Mouse (Mus musculus) erythroblast, embryonic 14.5 days (primary cell): ENCODE data around the gene D17Wsu92e. TPM values are rescaled to one million over a fixed set of nuclear protein-coding genes. Genes with fewer than 3 reads are reported as not detected.
A peak's percentile ranks its signal among the peaks of the same experiment; 100 is the strongest.

Experiments
- H3K27me3 ChIP-seq: 2 replicates; pipeline ENCODE4 v1.6.1; 2012; ENCODE audit warnings: inconsistent platforms; ENCODE audit not compliant: control insufficient read depth
- H3K36me3 ChIP-seq: 2 replicates; pipeline ENCODE4 v1.6.1; 2012; ENCODE audit warnings: mild to moderate bottlenecking, inconsistent platforms; ENCODE audit not compliant: control insufficient read depth
- H3K4me1 ChIP-seq: 2 replicates; pipeline ENCODE4 v1.6.1; 2012; ENCODE audit warnings: inconsistent platforms; ENCODE audit not compliant: control insufficient read depth
- H3K4me3 ChIP-seq: replicated peaks from 2 replicates; pipeline ENCODE3; 2012; ENCODE audit warnings: moderate library complexity, mild to moderate bottlenecking, inconsistent platforms
- H3K9me3 ChIP-seq: 2 replicates; pipeline ENCODE4 v1.6.1; 2012; ENCODE audit warnings: low read length, inconsistent platforms, mixed read lengths; ENCODE audit not compliant: control insufficient read depth
- GATA1 ChIP-seq: IDR thresholded peaks from 2 replicates; pipeline ENCODE4 v1.6.1; 2012; ENCODE audit warnings: low read length, inconsistent platforms, mixed read lengths
- TAL1 ChIP-seq: IDR thresholded peaks from 3 replicates; pipeline ENCODE4 v1.6.1; 2012; ENCODE audit warnings: low read length, inconsistent platforms, mixed read lengths
- polyA plus RNA-seq: library from polyadenylated mRNA; stranded (reverse); fragments of >175 nt; gene quantifications from 2 replicates; pipeline ENCODE4 v1.2.3, GENCODE M21; 2012

The D17Wsu92e gene
- 10.7 and 13.7 TPM in 2 replicates for polyA plus RNA-seq

- Histone ChIP-seq H3K4me1 (peaks cover 67% of the 10 kb centered on the region), H3K9me3 (no peaks in the 10 kb centered on the region), H3K36me3 (peaks cover 9% of the 10 kb centered on the region), H3K27me3 (no peaks in the 10 kb centered on the region), H3K4me3 (peak within 1 kb of the TSS; percentile 100)
- no peak for TF ChIP-seq GATA1
- TF ChIP-seq TAL1: no peak
Observed at GRCm38 (mm10) chr17:27820568-27821406, at the start of gene D17Wsu92e. Gene D17Wsu92e, minus strand, starts transcription at chr17:27820648.

- Histone ChIP-seq H3K36me3 (peaks cover 7% of the 10 kb centered on the region), H3K4me1 (peaks cover 13% of the 10 kb centered on the region), H3K27me3 (no peaks in the 10 kb centered on the region), H3K4me3 (no peak overlapping the region), H3K9me3 (no peaks in the 10 kb centered on the region)
- TF ChIP-seq GATA1 (no peak), TAL1 (no peak)
Observed at GRCm38 (mm10) chr17:27866737-27867136, 46.3 kb upstream of the D17Wsu92e start.

GRCm38 (mm10) chr17:27865461-27865860, 45.0 kb upstream of the D17Wsu92e start:
- no peak overlapping the region for H3K4me3 ChIP-seq
- no peaks in the 10 kb centered on the region for H3K9me3 ChIP-seq
- no peak for TF ChIP-seq GATA1
- no peaks in the 10 kb centered on the region for H3K27me3 ChIP-seq
- H3K36me3 ChIP-seq: peaks cover 6% of the 10 kb centered on the region
- peaks cover 20% of the 10 kb centered on the region for H3K4me1 ChIP-seq

GRCm38 (mm10) chr17:27859131-27859530, 38.7 kb upstream of the D17Wsu92e start:
- Histone ChIP-seq H3K4me1 (peaks cover 55% of the 10 kb centered on the region), H3K36me3 (peaks cover 14% of the 10 kb centered on the region), H3K27me3 (no peaks in the 10 kb centered on the region), H3K9me3 (no peaks in the 10 kb centered on the region), H3K4me3 (peak overlapping the region; percentile 28)
- TF ChIP-seq TAL1 (peak; percentile 27; the same call in 1 of the 3 replicates), GATA1 (no peak)

- Histone ChIP-seq H3K4me3 (peak overlapping the region; percentile 77), H3K9me3 (no peaks in the 10 kb centered on the region), H3K36me3 (peaks cover 21% of the 10 kb centered on the region), H3K27me3 (no peaks in the 10 kb centered on the region), H3K4me1 (peaks cover 53% of the 10 kb centered on the region)
- TF ChIP-seq TAL1: no peak
- no peak for TF ChIP-seq GATA1
Observed at GRCm38 (mm10) chr17:27857649-27858475, 37.4 kb upstream of the D17Wsu92e start.

- peaks cover 53% of the 10 kb centered on the region for H3K4me1 ChIP-seq
- no peaks in the 10 kb centered on the region for H3K27me3 ChIP-seq
- peaks cover 29% of the 10 kb centered on the region for H3K36me3 ChIP-seq
- peak overlapping the region; percentile 77 for H3K4me3 ChIP-seq
- TF ChIP-seq GATA1: no peak
- TF ChIP-seq TAL1: no peak
- no peaks in the 10 kb centered on the region for H3K9me3 ChIP-seq
Observed at GRCm38 (mm10) chr17:27856798-27857648, 36.6 kb upstream of the D17Wsu92e start.

- H3K4me1 ChIP-seq: peaks cover 50% of the 10 kb centered on the region
- H3K36me3 ChIP-seq: peaks cover 31% of the 10 kb centered on the region
- TF ChIP-seq TAL1 (no peak), GATA1 (no peak)
- no peaks in the 10 kb centered on the region for H3K9me3 ChIP-seq
- no peaks in the 10 kb centered on the region for H3K27me3 ChIP-seq
- peak within 1 kb of the TSS; percentile 77 for H3K4me3 ChIP-seq
Observed at GRCm38 (mm10) chr17:27856265-27856797, 35.9 kb upstream of the D17Wsu92e start, which contains the start of gene Uhrf1bp1. Gene Uhrf1bp1, plus strand, starts transcription at chr17:27856441.

GRCm38 (mm10) chr17:27851076-27851475, 30.6 kb upstream of the D17Wsu92e start:
- Histone ChIP-seq H3K4me3 (no peak overlapping the region), H3K36me3 (peaks cover 81% of the 10 kb centered on the region), H3K27me3 (no peaks in the 10 kb centered on the region), H3K4me1 (peaks cover 7% of the 10 kb centered on the region), H3K9me3 (no peaks in the 10 kb centered on the region)
- TF ChIP-seq TAL1 (no peak), GATA1 (no peak)
